Mouse (Mus musculus) brown adipose tissue, adult 24 weeks (tissue): ENCODE measurements around the gene Traf5. TPM values are rescaled to one million over a fixed set of nuclear protein-coding genes. Genes with fewer than 3 reads are reported as not detected.

ENCODE experiments used
- H3K27ac ChIP-seq: fragments of 200-500 bp; replicated peaks from 2 replicates; pipeline ENCODE4 v1.5.1; 2012; ENCODE audit warnings: low read depth, mild to moderate bottlenecking, low read length
- H3K4me1 ChIP-seq: fragments of 200-500 bp; 2 replicates; pipeline ENCODE4 v1.6.1; 2012; ENCODE audit warnings: low read length, mixed read lengths; ENCODE audit not compliant: control insufficient read depth, insufficient read depth, insufficient read length
- H3K4me3 ChIP-seq: fragments of 200-500 bp; 2 replicates; pipeline ENCODE4 v1.5.1; 2012; ENCODE audit warnings: low read depth, mild to moderate bottlenecking, low read length, moderate library complexity; ENCODE audit not compliant: insufficient read depth
- polyA plus RNA-seq: library from polyadenylated mRNA; stranded (reverse); fragments of >200 nt; gene quantifications from 2 replicates; pipeline ENCODE4 v1.2.4, GENCODE M21; 2012; ENCODE audit not compliant: missing spikeins, insufficient read depth, insufficient read length

The Traf5 gene
- polyA plus RNA-seq, 1 experiment = 3.1 TPM

- Histone ChIP-seq H3K4me3 (no peak overlapping the region), H3K27ac (no peak overlapping the region), H3K4me1 (no peaks in the 10 kb centered on the region)
Measured at GRCm38 (mm10) chr1:191981426-191982102, 110.8 kb downstream of the Traf5 start.

GRCm38 (mm10) chr1:191977187-191977586 is 115.2 kb downstream of the Traf5 start, which contains the start of gene Rd3:
TSS of gene Rd3 (plus strand) at chr1:191977370.
- no peak within 1 kb of the TSS for H3K27ac ChIP-seq
- H3K4me1 ChIP-seq = no peaks in the 10 kb centered on the region
- no peak within 1 kb of the TSS for H3K4me3 ChIP-seq

- H3K27ac ChIP-seq = no peak overlapping the region
- H3K4me1 ChIP-seq = no peaks in the 10 kb centered on the region
- H3K4me3 ChIP-seq = no peak overlapping the region
Measured at GRCm38 (mm10) chr1:191974509-191975405, 117.6 kb downstream of the Traf5 start.

- H3K4me1 ChIP-seq = no peaks in the 10 kb centered on the region
- no peak overlapping the region for H3K4me3 ChIP-seq
- no peak overlapping the region for H3K27ac ChIP-seq
Measured at GRCm38 (mm10) chr1:191969939-191970338, 122.4 kb downstream of the Traf5 start.

GRCm38 (mm10) chr1:191964773-191965481 is 127.4 kb downstream of the Traf5 start:
- Histone ChIP-seq H3K4me1 (no peaks in the 10 kb centered on the region), H3K27ac (no peak overlapping the region), H3K4me3 (no peak overlapping the region)

- H3K27ac ChIP-seq = no peak overlapping the region
- no peaks in the 10 kb centered on the region for H3K4me1 ChIP-seq
- H3K4me3 ChIP-seq = no peak overlapping the region
Measured at GRCm38 (mm10) chr1:191963948-191964772, 128.2 kb downstream of the Traf5 start.

- Histone ChIP-seq H3K4me1 (no peaks in the 10 kb centered on the region), H3K4me3 (no peak overlapping the region), H3K27ac (no peak overlapping the region; the same call in 1 of the 2 replicates)
Measured at GRCm38 (mm10) chr1:191963413-191963812, 128.9 kb downstream of the Traf5 start.

- Histone ChIP-seq H3K4me1 (peaks cover 5% of the 10 kb centered on the region; the same call in 1 of the 2 replicates), H3K27ac (no peak overlapping the region), H3K4me3 (no peak overlapping the region)
Measured at GRCm38 (mm10) chr1:191960946-191961345, 131.4 kb downstream of the Traf5 start.

- Histone ChIP-seq H3K4me1 (peaks cover 18% of the 10 kb centered on the region), H3K27ac (peak overlapping the region; percentile 93), H3K4me3 (no peak overlapping the region)
Measured at GRCm38 (mm10) chr1:191957321-191957720, 135.0 kb downstream of the Traf5 start.

- Histone ChIP-seq H3K27ac (peak overlapping the region; percentile 93), H3K4me3 (peak overlapping the region; percentile 42), H3K4me1 (peaks cover 18% of the 10 kb centered on the region)
Measured at GRCm38 (mm10) chr1:191956871-191957270, 135.5 kb downstream of the Traf5 start.

GRCm38 (mm10) chr1:191956261-191956660 is 136.1 kb downstream of the Traf5 start:
- peak overlapping the region; percentile 93 for H3K27ac ChIP-seq
- peak overlapping the region; percentile 42 for H3K4me3 ChIP-seq

GRCm38 (mm10) chr1:191955101-191955500 is 137.3 kb downstream of the Traf5 start:
- H3K27ac ChIP-seq = peak overlapping the region; percentile 99
- peaks cover 19% of the 10 kb centered on the region for H3K4me1 ChIP-seq
- no peak overlapping the region for H3K4me3 ChIP-seq

More at GRCm38 (mm10) chr1:191956261-191956660, 136.1 kb downstream of the Traf5 start:
- H3K4me1 ChIP-seq = peaks cover 18% of the 10 kb centered on the region

- Histone ChIP-seq H3K4me3 (no peak overlapping the region), H3K4me1 (peaks cover 19% of the 10 kb centered on the region), H3K27ac (no peak overlapping the region)
Measured at GRCm38 (mm10) chr1:191952733-191953335, 139.5 kb downstream of the Traf5 start.

GRCm38 (mm10) chr1:191950611-191951010 is 141.7 kb downstream of the Traf5 start:
- Histone ChIP-seq H3K4me1 (peaks cover 23% of the 10 kb centered on the region), H3K4me3 (no peak overlapping the region), H3K27ac (no peak overlapping the region)
